Mouse (Mus musculus): ENCODE measurements at regions not wholly inside any gene's neighbourhood (a gene's known extent, or its start where the extent isn't known, plus 50 kb on each side); places are given as distances from the start of the nearest gene placed in this dataset.
A peak's percentile ranks its signal among the peaks of the same experiment; 100 is the strongest.

DNA sequence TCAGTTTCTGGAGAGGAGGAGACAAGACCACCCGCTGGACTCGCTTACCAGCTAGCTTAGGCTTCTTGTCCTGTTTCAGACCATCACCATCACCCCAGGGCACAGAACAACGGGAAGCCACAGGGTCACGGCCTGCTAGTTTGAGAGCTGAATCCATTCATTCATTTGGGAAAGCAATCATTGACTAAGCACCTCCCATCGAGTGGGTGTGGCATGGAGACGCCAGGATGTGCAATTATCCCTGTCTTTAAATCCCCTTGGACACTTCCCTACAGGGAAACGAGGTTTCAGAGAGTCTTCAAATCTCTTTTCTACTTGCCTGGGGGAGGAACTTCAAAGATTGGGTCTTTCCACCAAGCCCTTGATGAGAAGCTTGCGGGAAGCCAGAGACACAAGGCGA, 108.7 kb downstream of the 2410131K14Rik start:
- peak; percentile 44 for DNase-seq (ENCODE audit: low read depth, low spot score)

DNA sequence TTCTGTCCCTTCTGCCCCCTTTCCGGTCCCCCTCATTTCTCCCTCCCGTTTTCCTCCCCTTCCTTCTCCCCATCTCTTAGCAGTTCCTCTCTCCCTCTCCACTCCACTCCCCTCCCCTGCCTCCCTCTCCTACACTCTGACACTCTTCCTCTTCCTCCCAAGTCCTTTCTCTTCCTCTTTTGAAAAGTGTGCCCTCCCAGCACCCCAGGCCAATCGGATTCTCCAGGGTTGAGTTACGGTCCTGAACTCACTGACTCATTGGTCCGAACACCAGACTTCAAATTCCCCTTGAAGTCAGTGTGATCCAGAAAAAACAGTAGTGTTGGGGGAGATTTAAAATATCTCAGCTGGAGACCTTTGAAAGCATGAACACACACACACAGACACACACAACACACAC, 109.1 kb downstream of the 2410131K14Rik start:
- DNase-seq (ENCODE audit: low read depth, low spot score): peak; percentile 35

DNA sequence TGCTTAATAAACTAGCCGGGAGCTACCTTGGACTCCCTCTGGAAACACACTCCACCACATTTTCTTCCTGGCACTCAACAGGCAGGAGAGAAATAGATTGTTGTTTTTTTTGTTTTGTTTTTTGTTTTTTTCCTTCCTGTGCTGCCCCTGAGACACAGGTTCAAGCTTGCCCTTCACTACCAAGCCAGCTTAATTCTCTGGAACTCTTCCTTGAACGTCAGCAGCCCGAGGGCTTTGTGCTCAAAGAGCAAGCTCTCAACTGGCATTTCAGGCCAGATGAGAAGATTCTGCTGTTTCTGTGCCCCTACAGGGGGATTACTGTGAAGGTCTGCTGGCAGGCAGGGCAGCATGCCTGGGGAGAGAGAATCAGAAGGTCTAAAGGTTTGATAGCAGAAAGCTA, 109.8 kb downstream of the 2410131K14Rik start:
- no peak for DNase-seq (ENCODE audit: low read depth, low spot score)

DNA sequence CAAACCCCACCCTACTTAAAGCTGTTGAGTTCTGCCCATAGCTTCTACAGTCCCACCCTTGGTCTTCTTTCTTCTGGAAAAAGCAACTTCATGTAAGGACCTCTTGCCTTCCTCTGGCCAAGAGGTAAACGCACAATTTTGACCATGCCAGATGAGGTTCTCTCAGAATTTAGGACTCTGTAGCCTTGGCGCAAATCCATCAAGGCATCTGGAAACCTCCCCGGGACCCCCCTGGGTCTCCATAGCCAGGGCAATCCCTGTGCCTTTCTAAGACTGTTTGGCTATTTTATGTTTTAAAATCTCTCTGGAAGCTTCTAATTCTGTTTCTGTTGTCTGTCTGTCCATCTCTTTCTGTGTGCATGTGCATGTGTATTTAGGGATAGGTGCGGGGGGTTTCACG, 110.3 kb downstream of the 2410131K14Rik start:
- no peak for DNase-seq (ENCODE audit: low read depth, low spot score)

DNA sequence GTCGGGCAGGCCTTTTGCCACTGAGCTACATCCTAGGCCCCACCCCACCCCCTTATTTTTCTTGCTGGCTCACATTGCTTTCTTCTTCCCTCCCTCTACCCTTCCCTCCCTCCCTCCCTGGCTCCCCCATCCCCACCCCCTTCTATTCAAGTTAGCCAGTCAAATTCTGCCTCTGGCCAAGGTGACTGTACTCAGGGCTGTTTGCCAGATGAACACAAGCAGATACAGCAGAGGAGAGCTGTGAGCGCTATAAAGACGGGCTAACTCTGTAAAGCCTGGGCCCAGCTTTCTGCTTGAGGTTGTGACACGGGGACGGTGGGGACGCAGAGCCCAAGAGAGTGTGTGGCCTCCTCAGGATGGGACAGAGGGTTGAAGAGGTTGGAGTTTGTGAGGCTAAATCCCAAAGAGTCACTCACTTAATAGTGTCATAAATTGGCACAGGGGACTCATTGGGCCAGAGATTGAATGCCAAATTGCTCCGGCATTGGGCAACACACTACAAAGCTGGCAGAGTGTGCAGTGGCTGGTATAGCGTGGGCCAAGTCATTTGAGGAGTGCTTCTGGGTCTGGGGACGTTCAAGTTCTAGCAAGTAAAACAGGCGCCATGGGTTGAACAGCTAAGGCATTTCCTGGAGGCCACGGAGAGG, 110.8 kb downstream of the 2410131K14Rik start:
- DNase-seq (ENCODE audit: low read depth, low spot score): peak; percentile 87

DNA sequence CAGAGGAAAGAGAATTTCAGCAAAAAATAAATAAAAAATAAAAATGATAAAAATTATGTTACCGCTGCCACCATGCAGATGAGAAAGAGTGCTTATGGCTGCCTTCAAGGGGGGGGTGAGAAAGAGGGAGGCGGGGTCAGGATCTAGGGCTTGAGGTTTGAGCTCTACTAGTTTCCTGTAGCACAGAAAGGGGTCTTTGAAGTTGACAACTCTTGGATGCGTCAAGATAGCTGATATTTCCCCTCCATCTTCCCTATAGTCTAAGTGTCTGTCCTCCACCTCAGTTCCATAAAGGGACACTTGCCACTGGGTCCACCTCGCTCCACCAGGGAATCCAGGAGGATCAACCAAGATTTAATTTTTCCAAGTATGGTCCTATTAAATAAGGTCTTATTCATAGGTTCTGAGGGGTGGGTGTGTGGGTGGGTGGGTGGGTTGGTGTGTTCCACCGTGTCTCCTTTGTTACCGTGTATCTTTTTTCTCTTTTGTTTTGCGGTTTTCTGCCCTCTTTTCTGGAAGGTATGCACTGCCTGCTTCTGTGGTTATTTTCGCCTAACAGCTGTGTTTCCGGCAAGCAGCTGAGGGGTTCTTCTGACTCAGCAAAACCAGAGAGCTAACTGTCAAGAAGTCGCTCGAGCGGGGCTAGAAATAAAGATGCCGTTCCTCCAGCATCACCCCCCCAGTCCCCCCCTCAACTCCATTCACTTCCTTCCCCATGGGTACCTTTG, 114.8 kb downstream of the 2410131K14Rik start:
- no peak for DNase-seq (ENCODE audit: low read depth, low spot score)

DNA sequence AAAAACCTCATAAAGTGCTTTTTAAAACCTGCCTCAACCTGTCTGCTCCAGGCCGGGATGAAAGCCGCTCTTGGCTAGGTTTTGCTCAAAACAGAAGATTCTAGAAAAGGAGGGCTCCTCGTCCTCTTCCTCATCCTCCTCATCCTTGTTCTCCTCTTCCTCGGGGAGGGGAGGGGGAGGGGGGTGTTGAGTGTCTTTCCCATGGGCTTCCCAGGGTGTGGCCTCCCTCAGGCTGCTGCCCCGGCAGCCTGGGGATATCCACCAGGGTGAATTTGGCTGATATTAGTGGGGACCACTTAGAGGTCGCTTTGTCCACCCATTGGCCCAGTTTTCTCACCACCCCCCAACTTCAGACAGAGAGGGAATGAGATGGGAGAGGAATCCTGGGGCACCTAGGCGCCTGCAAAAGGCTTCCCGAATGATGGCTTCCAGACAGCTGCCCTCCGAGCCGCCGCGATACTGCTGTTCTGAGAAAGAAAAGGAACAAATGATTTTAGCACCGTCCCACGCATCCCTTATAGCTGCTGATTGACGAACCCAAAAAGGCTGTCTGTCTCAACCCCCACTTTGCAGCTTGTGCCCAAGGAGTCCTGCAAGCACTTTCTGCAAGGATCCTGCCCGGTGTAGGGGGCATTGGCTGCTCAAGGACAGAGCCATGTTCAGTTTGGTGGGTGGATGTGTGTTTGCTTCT, 115.5 kb downstream of the 2410131K14Rik start:
- DNase-seq (ENCODE audit: low read depth, low spot score): no peak

DNA sequence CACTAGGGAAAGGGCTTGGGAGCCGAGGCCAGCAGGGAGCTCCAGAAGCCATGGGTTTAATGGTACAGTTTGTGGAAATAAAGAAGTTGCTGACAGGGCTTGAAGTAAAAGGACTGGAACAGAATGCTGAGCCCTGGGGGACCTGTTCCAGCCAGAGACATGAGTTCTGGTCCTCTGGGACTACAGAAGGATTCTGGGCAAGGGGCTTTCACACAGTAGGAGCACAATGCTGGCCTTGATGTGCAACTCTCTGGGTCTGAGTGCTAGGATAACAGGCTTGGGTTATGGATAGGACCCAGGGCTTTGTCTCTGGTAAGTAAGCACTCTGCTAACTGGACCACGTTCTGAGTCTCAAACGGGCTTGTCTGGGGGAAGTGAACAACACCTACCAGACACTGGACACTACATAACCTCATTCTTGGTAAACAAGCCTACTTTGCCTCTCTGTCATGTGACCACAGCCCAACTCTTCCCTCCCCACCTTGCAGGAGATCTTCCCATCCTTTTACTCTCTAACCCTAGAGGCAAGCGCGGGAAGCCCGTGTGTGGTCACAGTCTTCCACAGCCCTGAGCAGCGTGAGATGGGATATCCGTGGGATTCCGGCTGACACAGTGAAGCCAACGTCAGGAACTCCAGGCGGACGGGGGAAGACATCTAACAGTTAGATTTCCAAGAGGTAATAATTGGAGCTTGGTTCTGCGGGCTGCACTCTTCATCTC, 116.3 kb downstream of the 2410131K14Rik start:
- no peak for DNase-seq (ENCODE audit: low read depth, low spot score)

DNA sequence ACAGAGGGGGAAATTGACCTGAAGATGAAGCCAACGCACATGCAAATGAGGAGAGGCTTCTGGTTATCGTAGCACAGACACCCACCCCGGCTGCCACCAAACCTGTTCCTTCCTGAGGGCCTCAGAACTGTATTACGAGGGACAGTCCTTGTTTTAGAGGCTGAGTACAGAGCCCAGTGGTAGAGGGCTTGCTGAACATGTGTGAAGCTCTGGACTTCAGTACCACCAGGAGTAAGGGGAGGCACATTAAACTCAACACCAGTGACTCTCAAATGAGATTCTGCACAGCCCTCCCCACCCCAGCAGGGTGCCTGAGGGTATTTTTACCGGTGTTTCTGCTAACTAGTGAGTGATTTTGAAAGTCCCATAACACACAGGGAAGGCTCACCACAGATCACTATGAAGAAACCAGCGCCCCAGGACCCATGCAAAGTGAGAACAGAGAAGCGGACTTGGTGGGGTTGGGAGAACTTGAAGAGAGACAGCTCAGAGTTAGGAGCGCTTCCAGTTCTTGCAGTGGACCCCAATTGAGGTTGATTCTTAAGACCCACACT, 116.9 kb downstream of the 2410131K14Rik start:
- no peak for DNase-seq (ENCODE audit: low read depth, low spot score)

DNA sequence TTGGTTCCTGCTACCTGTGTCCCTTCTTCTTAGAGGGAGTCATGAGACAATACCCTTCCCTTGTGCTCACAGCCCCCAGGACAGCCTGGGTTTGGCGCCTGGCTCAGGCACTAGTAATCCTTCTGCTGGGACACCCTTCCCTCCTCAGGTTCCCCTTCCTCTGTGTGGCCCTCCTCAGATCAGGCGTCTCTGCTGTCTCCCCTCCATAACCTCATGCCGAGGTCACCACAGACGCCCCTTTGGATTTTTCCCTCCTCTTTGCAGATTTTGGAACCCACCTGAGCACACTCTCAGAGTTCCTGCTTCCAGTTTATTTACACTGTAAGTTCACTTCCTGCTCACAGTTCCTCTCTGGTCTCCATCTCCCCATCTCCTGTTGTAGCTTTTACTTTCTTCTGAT, 117.7 kb downstream of the 2410131K14Rik start:
- DNase-seq (ENCODE audit: low read depth, low spot score): no peak

DNA sequence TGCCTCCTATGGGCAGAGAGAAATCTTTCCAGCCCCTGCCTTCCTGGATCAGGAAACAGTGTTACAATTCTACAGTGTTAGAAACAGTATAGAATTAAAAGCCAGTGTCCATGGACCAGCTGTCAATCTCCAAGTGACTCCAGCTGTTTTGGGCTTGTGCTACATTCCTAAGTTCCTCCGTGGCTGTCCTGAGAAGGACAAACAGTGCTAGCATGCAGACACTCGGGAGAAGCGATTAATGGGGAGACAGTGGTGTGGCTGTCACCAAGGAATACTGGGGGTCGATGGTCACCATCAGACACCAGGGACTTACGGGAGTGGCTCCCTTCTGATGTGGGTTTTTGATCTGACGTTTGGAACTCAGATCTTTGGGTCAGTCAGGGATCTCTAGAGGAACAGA, 118.1 kb downstream of the 2410131K14Rik start:
- DNase-seq (ENCODE audit: low read depth, low spot score): no peak

DNA sequence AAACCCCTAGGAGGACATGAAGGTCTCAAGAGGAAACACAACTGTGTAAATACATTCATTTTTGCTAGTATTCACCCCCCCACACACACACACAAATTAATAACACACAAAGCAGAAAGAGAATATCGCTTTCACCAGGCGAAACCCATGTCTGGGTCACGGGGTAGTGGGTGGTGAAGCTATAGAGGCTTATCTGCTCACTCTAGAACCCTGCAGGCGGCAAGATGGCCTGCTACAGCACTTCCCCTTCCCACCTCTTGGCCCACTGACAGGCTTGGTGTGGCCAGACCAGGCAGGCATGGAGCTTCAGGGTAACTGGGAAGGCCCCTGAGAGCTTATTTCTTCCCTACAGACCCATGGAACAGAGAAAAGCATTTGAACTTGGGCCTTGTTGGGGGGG, 119.6 kb downstream of the 2410131K14Rik start:
- no peak for DNase-seq (ENCODE audit: low read depth, low spot score)

DNA sequence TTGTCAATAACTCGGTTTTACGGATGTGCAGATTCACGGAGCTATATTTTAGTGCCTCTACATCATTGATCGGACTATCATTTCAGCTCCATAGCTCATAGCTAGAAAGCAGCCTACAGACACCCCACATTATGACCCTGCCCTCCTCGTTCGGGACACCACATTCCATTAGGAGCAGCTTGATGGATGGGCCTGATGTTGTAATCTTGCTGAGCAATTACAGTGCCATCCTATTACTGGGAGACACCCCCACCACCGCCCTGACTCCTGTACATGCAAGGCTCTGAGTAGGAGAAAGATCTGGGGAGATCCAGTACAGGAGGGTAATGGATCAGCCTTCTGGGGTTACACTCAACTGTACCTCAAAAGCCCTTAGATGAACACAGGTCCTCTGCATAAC, 120.2 kb downstream of the 2410131K14Rik start:
- peak; percentile 69 for DNase-seq (ENCODE audit: low read depth, low spot score)

DNA sequence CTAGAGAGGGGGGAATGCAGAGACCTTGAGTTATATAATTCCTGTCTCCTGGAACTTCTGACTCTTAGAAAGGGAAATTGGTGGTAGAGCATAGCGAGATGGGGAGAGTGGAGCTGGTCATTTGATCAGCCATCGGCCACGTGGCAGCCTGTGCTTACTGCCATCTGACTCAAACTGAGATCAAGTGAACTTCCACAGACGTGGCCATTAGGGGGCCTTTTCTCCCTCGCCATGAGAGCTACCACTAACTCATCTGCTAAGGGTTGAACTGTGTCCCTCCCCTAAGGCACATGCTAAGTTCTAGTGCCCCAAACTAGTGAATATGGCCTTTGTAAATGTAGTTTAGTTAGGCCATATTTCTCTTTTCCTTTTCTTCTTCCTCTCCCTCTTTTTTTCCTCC, 120.6 kb downstream of the 2410131K14Rik start:
- DNase-seq (ENCODE audit: low read depth, low spot score): peak; percentile 53

DNA sequence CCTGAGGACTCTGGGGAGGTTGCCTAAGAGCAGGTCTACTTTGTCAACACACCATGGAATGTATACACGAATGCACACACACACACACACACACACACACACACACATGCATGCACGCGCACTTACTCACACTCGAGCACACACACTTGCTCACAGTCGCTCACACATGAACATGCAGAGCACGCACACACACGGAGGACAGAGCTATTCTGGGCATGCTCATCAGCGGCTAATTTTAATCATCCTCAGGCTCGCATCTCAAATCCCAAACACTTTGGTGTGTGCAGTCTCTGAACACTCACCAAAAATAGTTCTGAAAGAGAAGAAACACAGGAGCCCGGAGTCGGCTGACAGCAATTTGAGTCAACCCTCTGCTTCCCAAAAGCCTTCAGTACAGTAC, 122.0 kb downstream of the 2410131K14Rik start:
- no peak for DNase-seq (ENCODE audit: low read depth, low spot score)

DNA sequence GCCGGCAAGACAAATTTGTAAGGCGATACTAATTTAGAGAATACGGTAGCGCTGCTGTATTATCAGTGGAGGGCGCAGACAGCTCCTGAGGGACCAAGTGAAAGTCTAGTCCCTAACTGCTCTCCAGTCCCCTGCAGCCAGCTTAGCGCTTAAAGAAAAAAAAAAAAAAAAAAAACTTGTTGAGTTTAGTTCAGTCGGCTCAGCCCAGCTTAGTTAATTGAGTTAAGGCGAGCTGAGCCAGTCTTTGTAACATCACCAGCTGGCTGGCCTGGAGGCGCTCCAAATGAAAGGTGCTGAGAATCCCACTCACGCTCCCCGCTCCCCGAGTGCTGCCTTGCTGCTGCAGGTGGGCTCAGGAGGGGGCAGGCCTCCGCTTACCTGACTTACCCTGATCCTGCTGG, 128.6 kb downstream of the 2410131K14Rik start:
- DNase-seq (ENCODE audit: low read depth, low spot score): no peak

DNA sequence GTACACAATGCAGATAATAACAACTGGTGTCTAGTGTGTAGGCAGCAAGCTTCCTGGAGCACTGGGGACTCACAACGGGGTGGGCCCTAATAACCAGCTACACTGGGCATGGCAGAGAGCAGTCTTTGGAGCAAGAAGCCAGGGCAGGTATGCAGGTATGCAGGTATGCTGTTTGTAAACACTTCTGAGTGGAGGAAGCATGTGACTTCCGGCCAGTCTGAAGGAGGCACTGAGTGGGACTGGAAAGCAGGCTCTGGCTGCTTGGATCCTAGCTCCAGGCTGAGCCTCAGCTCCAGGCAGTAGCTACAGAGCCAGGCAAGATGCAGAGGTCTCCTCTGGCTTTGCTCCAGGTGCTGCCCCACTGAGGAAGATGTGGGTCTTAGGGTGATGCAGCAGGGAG, 129.9 kb downstream of the 2410131K14Rik start:
- DNase-seq (ENCODE audit: low read depth, low spot score): no peak

DNA sequence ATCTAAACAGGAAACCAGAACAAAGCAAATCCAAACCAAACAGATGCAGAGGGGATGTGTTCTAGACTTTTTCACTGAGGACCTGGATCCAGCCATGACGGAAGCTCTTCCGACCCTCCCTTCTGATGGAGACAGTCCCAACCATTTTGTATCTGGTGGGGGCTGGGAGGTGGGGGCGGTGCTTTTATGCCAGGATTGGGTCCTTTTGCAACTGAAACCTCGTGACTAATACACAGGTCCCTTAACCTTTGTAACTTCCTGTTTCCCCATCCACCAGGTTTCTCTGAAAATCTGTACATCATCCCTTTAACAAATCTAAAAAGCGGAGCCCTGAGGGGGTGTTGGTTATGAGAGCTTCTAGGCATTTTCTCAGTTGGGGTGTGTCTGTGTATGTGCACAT, 130.9 kb downstream of the 2410131K14Rik start:
- no peak for DNase-seq (ENCODE audit: low read depth, low spot score)

DNA sequence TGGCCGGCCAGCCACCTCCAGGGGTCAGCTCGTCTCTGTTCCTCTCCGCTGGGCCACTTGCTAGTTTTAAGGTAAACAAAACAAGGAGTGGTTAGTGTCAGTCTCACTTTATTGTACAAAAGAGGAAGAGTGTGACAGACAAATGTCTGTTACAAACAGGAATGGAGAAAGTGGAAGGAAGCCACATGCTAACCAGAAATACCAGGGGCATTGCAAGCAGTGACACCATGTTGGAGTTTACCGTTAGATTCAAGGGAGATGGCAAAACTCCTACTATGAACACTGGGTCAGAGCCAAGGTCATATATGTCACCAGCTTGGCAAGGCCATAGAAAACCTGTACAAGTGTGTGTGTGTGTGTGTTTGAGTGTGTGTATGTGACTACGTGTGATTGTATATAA, 131.5 kb downstream of the 2410131K14Rik start:
- DNase-seq (ENCODE audit: low read depth, low spot score): no peak

DNA sequence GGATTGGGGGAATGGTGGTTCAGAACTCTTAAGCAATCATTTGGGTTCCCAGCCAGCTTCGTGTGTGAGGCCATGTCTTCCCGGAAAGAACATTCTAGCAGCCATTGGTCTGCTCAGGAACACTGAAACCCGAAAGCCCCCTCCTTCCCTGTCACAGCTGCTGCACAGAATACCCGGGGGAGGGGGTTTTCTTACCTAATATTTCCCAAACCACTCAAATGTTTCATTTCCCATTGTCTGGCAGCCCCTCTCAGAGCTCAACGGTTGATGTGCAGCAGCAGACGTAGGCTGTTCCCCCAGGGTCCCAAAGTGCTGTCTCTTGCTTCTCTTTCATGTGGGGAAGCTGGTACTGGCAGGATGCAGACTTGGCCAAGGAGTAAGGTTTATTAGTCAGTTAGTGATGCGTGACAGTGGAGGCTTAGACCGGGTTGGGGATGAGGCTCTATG, 132.4 kb downstream of the 2410131K14Rik start:
- DNase-seq (ENCODE audit: low read depth, low spot score): no peak

DNA sequence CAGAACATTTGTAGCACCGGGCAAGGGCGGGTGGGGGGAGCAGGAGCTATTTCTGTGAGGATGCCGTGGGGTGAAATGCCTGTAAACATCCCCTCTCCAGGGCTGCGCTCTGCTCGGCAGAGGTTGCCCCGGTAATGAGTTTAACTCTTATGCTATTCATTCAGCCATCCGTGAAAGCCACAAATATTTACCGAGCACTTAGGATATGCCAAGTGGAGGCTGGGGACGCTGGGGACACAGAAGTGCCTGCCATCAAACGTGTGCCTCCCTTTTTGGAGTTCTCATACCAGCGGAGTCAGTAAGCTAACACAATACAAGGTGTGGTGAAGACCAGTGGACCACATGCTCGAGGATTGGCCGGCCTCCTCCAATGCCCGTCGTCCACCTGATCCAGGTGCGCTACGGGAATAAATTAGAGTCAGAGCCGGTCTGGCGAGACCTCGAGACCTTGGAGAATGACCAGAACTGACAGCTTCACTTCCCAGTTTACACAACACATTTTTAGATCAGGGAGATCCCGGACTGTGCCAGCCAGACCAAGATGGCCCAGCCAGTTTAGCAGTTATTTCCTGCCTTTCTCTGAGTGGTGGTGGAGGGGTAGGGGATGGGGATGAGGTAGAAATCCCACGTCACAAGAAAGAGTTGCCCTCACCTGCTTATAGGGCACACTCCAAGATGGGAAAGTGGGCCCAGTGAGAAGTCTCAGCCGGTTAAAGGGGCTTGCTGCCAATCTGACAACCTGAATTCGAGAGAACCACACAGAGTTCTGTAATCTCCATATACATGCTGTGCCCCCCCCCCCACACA, 134.4 kb downstream of the 2410131K14Rik start:
- no peak for DNase-seq (ENCODE audit: low read depth, low spot score)

All from 3T3-L1 (cell line).